Mouse (Mus musculus): Measurements from ENCODE around the gene Cacng8. TPM values are rescaled to one million over a fixed set of nuclear protein-coding genes. Genes with fewer than 3 reads are reported as not detected.
"Not testable (repeated sequence)": the region's sequence is repeated elsewhere in the genome, so short reads cannot be mapped to it uniquely, and the experiment has no call there.

Cacng8 gene
- total RNA-seq, 2 experiments from 2014 or later: 368 to 411 TPM

DNA sequence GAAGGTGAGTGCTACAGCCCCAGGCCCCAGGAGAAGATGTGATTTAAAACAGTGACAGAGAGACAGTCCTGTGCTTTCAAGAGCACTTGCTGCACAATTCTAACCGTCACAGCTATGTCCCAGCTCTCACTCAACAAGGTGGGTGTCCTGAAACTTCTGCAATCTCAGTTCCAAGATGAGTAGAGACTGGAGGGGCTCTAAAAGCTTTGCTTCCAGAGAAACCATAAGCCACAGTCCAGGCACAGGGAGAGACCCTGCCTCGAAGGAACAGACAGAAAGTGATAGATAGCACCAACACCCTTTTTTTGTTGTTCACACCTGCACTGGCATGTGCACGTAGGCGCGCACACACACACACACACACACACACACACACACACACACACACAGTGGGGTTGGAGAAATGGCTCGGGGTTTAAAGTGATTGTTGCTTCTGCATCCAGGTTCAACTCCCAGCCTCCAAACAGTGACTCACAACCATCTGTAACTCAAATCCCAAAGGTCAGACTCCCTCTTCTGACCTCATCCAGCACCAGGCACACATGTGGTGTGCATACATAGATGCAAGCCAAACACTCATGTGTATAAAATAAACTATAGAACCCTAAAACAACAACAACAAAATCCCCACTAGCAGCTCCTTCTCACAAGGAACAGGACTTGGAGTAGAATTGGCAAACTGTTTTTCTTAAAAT, 4.3 kb upstream of the Cacng8 start:
- DNase-seq (ENCODE audit: low spot score in 2 of 2): no peak

DNA sequence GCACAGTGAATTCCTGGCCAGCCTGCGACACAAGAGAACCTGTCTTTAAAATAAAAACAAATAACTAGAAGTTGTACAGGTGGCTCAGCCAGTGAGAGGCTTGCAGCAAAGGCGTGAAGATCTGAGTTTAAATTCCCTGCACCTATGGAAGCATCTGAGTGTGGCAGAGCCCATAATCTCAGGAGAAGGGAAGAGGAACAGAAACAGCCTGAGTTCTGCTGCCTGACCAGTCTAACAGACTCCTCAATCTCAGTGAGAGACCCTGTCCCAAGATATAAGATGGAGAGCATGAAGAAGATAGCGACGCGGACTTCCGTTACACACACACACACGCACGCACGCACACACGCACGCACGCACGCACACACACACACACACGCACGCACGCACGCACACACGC, 2.7 kb upstream of the Cacng8 start:
- DNase-seq (ENCODE audit: low spot score in 2 of 2): no peak

GRCm38 (mm10) chr7:3388885-3389284, 1.6 kb upstream of the Cacng8 start:
- no peak for DNase-seq (ENCODE audit: low spot score in 2 of 2)

DNA sequence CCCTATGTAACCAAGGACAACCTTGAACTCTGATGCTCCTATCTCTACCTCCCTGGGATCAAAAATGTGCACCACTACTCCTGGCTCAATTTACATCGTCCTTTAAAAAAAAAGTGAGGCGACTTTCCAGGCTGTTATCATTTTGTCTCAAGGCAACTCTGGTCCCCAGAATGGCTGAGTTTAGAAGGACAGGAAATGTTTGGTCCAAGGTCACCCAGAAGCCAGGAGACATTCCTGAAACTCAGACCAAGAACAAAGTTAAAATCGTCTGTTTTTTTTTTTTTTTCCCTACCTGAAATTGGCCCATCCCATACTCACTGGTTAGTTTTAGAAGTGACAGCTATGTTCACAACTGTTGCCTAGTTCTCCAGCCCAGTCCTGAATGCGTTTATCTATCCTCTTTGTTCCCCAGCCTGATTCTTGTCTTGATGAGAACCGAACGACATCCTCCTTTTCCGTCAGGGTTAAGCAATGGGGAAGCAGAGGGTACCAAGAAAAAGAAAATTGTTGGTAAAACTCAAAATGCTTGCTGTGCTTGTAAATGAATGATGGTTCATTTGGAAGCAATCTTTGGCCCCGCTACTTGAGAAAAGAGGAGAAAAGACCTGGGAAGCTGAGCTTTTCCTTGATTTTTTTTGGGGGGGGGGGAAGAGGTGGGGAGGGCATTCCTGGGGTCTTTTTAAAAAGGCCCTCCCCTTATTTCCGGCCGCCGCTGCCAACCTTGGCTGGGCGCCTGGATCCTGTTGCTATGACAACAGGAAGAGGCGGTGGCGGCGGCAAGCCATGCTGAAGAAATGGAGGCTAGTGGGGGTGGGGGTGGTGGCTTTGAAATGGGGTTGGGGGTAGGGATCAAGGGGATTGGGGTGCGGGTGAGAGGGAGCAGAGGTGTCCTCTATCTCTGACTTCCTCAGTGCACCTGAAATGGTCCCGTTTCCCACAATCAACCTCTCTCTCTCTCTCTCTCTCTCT, 755 bp upstream of the Cacng8 start:
- DNase-seq (ENCODE audit: low spot score in 2 of 2): peak; percentile 80 to 90

DNA sequence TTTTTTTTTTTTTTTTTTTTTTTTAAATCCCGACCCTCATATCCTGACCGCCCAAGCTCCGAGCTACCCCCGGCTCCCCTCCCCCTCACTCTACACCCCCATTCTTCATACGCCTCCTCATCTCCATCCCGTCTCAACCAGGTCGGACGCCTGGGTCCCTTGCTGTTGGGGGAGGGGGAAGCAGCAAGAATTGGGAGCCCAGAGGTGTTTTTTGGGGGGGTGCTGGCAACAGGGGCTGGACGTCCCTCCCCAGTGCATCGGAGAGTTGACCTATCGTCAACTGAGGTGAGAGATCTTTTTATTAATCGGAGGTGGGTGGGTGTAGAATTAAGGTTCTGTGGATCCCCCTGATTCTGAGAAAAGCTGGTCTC, 583 bp downstream of the Cacng8 start:
- no peak for DNase-seq (ENCODE audit: low spot score in 2 of 2)

DNA sequence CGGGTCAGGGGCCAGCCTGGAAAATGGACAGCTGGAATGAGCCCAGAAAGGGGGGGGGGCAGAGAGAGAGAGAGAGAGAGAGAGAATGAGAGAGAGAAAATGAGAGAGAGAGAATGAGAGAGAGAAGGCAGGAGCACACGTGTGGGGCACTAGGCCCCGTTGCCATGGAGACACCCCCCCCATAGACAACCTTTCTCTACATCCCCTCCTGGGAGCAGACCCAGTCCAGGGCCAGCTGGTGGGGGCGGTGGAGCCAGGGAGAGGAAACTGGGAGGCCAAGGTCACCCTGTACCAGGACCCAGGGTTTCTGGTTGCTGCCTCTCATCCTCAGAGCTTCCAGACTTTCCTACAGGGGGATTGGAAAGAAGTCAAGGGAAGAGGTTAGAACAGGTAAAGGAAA, 1.3 kb downstream of the Cacng8 start:
- DNase-seq (ENCODE audit: low spot score in 2 of 2): no peak

GRCm38 (mm10) chr7:3397355-3397754, 6.9 kb downstream of the Cacng8 start:
- no peak for DNase-seq (ENCODE audit: low spot score in 2 of 2)

- no peak for DNase-seq (ENCODE audit: low spot score in 2 of 2)
Observed at GRCm38 (mm10) chr7:3397797-3398196, 7.3 kb downstream of the Cacng8 start.

GRCm38 (mm10) chr7:3398363-3398762, 7.9 kb downstream of the Cacng8 start:
- not testable (repeated sequence) for DNase-seq (ENCODE audit: low spot score in 2 of 2)

DNA sequence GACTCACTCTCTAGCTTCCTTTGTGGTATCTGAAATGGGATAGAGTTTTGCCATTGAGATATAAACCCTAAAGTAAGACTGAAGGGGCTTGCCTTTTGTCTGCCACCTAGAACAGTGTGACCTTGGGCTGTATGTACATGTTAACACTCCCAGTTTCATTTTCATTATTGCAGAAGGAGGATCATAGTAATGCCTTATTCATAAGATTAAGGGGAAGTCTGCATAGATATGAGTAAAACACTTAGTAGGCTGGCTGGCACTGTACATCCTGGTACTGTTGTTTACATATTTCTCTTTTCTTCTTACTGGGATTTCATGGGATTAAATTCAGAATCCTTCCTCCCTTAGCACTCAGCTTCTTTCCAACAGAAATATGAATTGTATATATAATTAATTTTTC, 9.5 kb downstream of the Cacng8 start:
- no peak for DNase-seq (ENCODE audit: low spot score in 2 of 2)

- DNase-seq (ENCODE audit: low spot score in 2 of 2): no peak
Observed at GRCm38 (mm10) chr7:3409729-3410520, 19.4 kb downstream of the Cacng8 start.

DNA sequence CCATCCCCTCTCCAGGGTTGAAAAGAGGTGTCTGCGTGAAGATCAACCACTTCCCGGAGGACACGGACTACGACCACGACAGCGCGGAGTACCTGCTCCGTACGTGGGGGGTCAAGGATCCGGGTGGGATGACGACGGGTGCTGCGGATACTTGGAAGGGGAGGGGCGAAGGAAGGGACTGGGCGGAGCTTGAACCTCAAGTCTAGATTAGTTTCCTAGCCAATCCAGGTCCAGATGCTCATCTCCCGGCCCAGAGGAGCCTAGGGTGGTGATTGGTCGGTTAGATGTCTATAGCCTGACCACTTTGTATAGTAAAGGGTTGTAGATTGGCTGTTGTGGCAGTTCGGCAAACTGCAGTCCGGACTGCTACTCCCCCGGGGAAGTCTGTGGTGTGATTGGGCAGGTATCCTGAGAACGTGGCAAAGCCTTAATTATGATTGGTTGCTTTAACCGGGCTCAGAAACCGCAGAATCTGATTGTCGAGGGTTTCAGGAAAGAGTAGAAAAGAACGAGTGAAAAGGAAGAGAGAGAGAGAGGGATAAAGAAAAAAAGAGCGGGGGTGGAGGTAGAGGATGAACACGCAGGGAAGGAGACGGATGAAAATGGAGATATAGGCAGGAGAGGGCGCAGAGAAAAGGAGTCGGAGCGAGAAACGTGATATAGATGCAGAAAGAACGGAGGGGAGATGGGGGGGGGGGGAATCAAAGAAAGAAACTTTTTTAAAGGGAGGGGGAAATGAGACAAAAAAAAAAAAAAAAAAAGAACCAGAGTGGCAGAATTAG, 20.9 kb downstream of the Cacng8 start:
- no peak for DNase-seq (ENCODE audit: low spot score in 2 of 2)

- DNase-seq (ENCODE audit: low spot score in 2 of 2): no peak
Observed at GRCm38 (mm10) chr7:3412036-3412435, 21.6 kb downstream of the Cacng8 start.

DNA sequence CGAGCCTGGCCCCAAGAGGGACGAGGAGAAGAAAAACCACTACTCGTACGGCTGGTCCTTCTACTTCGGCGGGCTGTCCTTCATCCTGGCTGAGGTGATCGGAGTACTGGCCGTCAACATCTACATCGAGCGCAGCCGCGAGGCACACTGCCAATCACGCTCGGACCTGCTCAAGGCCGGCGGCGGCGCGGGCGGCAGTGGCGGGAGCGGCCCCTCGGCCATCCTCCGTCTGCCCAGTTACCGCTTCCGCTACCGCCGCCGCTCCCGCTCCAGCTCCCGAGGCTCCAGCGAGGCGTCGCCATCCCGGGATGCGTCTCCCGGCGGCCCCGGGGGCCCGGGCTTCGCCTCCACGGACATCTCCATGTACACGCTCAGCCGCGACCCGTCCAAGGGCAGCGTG, 24.4 kb downstream of the Cacng8 start:
- DNase-seq (ENCODE audit: low spot score in 2 of 2): no peak

GRCm38 (mm10) chr7:3415378-3415777, 24.9 kb downstream of the Cacng8 start:
- no peak for DNase-seq (ENCODE audit: low spot score in 2 of 2)

DNA sequence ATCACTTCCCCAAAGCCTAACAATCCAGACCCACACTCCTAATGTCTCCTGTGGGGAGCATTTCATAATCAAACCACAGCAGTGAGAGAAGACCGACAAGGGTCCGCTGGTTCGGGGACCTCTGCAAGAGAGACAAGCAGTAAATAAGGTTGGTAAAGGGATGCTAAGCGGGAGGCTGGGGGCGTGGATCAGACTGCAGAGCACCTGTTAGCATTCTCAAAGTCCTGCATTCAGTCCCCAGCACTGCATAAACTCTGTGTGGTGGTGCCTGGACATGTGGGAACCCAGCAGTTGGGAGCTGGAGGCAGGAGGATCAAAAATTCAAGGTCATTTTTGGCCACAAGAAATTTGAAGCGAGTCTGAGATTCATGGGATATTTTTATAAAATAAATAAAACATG, 29.5 kb downstream of the Cacng8 start:
- no peak for DNase-seq (ENCODE audit: low spot score in 2 of 2)

DNA sequence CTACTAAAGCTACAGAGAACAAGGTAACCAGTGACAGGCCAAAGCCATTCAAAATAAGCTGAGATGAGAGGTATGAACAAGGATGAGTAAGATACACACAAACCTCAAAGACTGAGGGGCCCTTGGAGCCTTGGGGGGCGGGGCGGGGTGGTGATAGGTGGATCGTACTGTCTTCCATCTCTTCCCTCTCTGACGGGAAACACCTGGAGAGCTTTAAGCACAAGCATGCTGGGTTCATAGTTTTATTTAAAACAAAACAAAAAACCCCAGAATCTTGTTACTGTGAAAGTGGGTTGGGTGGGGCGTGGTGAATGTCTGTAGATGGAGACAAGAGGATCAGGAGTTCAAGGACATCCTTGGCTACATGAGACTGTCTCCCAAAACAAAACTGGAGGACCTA, 30.0 kb downstream of the Cacng8 start:
- no peak for DNase-seq (ENCODE audit: low spot score in 2 of 2)

- no peak for DNase-seq (ENCODE audit: low spot score in 2 of 2)
Observed at GRCm38 (mm10) chr7:3421297-3421696, 30.8 kb downstream of the Cacng8 start.

- DNase-seq (ENCODE audit: low spot score in 2 of 2): no peak
Observed at GRCm38 (mm10) chr7:3422051-3422450, 31.6 kb downstream of the Cacng8 start.

GRCm38 (mm10) chr7:3423430-3423829, 32.9 kb downstream of the Cacng8 start:
- no peak for DNase-seq (ENCODE audit: low spot score in 2 of 2)

- no peak for DNase-seq (ENCODE audit: low spot score in 2 of 2)
Observed at GRCm38 (mm10) chr7:3423895-3424294, 33.4 kb downstream of the Cacng8 start, which contains the start of gene Cacng6. Gene Cacng6 (plus strand): TSS chr7:3424195.

Measured in layer of hippocampus, adult 18-20 months (tissue).